Mouse (Mus musculus): ENCODE data around the gene Slc17a4.

The Slc17a4 gene

GRCm38 (mm10) chr13:23892592-23893268, 22.1 kb downstream of the Slc17a4 start:
- no peak for ATAC-seq (ENCODE audit: low TSS enrichment)

- no peak for ATAC-seq (ENCODE audit: low TSS enrichment)
These were observed 25.7 kb downstream of the Slc17a4 start for GRCm38 (mm10) chr13:23889011-23889605.

- no peak for ATAC-seq (ENCODE audit: low TSS enrichment)
These were observed 27.6 kb downstream of the Slc17a4 start for GRCm38 (mm10) chr13:23887026-23887725.

GRCm38 (mm10) chr13:23885540-23885939, 29.3 kb downstream of the Slc17a4 start:
- peak; percentile 59; the same call in 1 of the 2 replicates for ATAC-seq (ENCODE audit: low TSS enrichment)

- no peak for ATAC-seq (ENCODE audit: low TSS enrichment)
These were observed 35.2 kb downstream of the Slc17a4 start for GRCm38 (mm10) chr13:23879636-23880035.

- no peak for ATAC-seq (ENCODE audit: low TSS enrichment)
These were observed 35.7 kb downstream of the Slc17a4 start for GRCm38 (mm10) chr13:23879106-23879505.

GRCm38 (mm10) chr13:23873141-23873540, 41.7 kb downstream of the Slc17a4 start:
- no peak for ATAC-seq (ENCODE audit: low TSS enrichment)

GRCm38 (mm10) chr13:23869996-23870395, 44.8 kb downstream of the Slc17a4 start:
- no peak for ATAC-seq (ENCODE audit: low TSS enrichment)

- no peak for ATAC-seq (ENCODE audit: low TSS enrichment)
These were observed 45.8 kb downstream of the Slc17a4 start for GRCm38 (mm10) chr13:23868790-23869533.

- no peak for ATAC-seq (ENCODE audit: low TSS enrichment)
These were observed 47.4 kb downstream of the Slc17a4 start, which contains the start of gene Slc17a1 for GRCm38 (mm10) chr13:23867405-23867804. Gene Slc17a1, plus strand, starts transcription at chr13:23867750.

GRCm38 (mm10) chr13:23867000-23867399, 47.8 kb downstream of the Slc17a4 start:
- no peak for ATAC-seq (ENCODE audit: low TSS enrichment)

GRCm38 (mm10) chr13:23866086-23866710, 48.6 kb downstream of the Slc17a4 start:
- ATAC-seq (ENCODE audit: low TSS enrichment) = no peak

GRCm38 (mm10) chr13:23864711-23865110, 50.1 kb downstream of the Slc17a4 start:
- ATAC-seq (ENCODE audit: low TSS enrichment) = no peak

- no peak for ATAC-seq (ENCODE audit: low TSS enrichment)
These were observed 53.0 kb downstream of the Slc17a4 start for GRCm38 (mm10) chr13:23861815-23862214.

- ATAC-seq (ENCODE audit: low TSS enrichment) = peak; percentile 95
These were observed 58.4 kb downstream of the Slc17a4 start for GRCm38 (mm10) chr13:23856401-23856800.

GRCm38 (mm10) chr13:23849299-23849698, 65.5 kb downstream of the Slc17a4 start:
- ATAC-seq (ENCODE audit: low TSS enrichment) = peak; percentile 97

Measured in frontal cortex, adult (tissue).